Comparison of ENCODE assay signal across 9 mouse cellular contexts in the genomic region with DNA sequence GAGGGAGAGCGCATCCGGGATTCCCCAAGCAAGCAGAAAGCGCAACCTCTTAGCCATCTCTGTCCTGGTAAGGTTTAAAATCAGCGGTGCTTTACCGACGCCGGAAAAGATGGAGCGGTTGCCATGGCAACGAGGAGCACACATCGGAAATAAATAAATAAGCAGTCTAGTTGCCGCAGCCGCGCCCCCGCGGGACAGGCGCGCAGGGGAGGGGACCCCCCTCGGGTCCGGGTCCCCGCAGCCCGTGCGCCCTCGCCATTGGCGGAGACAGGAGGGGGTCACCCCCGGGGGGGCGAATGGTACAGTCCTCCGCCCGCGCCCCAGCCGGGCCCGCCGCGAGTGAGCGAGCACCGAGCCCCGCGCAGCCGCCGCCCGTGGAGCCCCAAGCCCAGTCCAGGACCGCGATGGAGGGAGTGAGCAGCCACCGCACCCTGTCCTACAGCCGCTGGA. TPM values are rescaled to one million over a fixed set of nuclear protein-coding genes. Genes with fewer than 3 reads are reported as not detected.
A peak's percentile ranks its signal among the peaks of the same experiment; 100 is the strongest.
DNase-seq lines count a peak whose midpoint lies in the region; ATAC-seq and TF ChIP-seq lines count a peak whose summit lies in the region.
"Had no signal": no experiment of that assay in that cellular context is flagged by ENCODE, and none has a peak within 500 bp of the region (broad histone marks: within the 10 kb centered on the region; RNA-seq: fewer than 3 reads in every experiment).

Tub (plus strand) TSS at position 27 of the 450 bp plus-strand sequence.

- ATAC-seq in forebrain, embryonic 14.5 days = peak; percentile 83
- ATAC-seq in hindbrain, embryonic 11.5 days (ENCODE audit: low FRiP score) = peak; percentile 76
- peak; percentile 16; the same call in 1 of the 2 replicates for ATAC-seq in lung, postnatal 0 days
- ATAC-seq in erythroid progenitor cell, adult 5-6 weeks (replicated peaks; ENCODE audit: low FRiP score, poor library complexity, severe bottlenecking) = no peak

- under 1% methylated on average over 44 of the region's 44 CpGs for WGBS in forebrain, embryonic 14.5 days
- under 1% methylated on average over 31 of the region's 44 CpGs for WGBS in hindbrain, embryonic 11.5 days
- under 1% methylated on average over 36 of the region's 44 CpGs for WGBS in lung, postnatal 0 days

- DNase-seq in MN1 (ENCODE audit: low spot score) = peak; percentile 82
- DNase-seq in brain, embryonic 18.5 days (ENCODE audit: low read depth, low spot score) = peak; percentile 65
- peak; percentile 93 for DNase-seq in forebrain, embryonic 14.5 days (ENCODE audit: low spot score)
- peak; percentile 82 for DNase-seq in hindbrain, embryonic 11.5 days (ENCODE audit: low spot score)
- peak in 1 of 2 experiments; percentile 87 for DNase-seq in layer of hippocampus, postnatal 14 days (ENCODE audit: low spot score in 2 of 2)
- peak; percentile 42 for DNase-seq in lung, postnatal 0 days (ENCODE audit: low spot score)
- peak; percentile 76 for DNase-seq in retina, embryonic 14.5 days (ENCODE audit: low spot score)

- no peaks in the 10 kb centered on the region for H3K9me3 ChIP-seq in forebrain, embryonic 14.5 days (replicated peaks; ENCODE audit: control insufficient read depth, low read length)
- no peaks in the 10 kb centered on the region for H3K9me3 ChIP-seq in hindbrain, embryonic 11.5 days (ENCODE audit: control insufficient read depth, low read length)
- no peaks in the 10 kb centered on the region for H3K9me3 ChIP-seq in lung, postnatal 0 days (ENCODE audit: low read length)

- H3K27me3 ChIP-seq in forebrain, embryonic 14.5 days (replicated peaks; ENCODE audit: control insufficient read depth, insufficient read depth, low read length) = peaks cover 32% of the 10 kb centered on the region
- H3K27me3 ChIP-seq in hindbrain, embryonic 11.5 days (ENCODE audit: control insufficient read depth, insufficient read depth, low read length) = peaks cover 27% of the 10 kb centered on the region
- H3K27me3 ChIP-seq in lung, postnatal 0 days (replicated peaks; ENCODE audit: insufficient read depth, low read length) = peaks cover 19% of the 10 kb centered on the region

- H3K9ac ChIP-seq in forebrain, embryonic 14.5 days (ENCODE audit: low read length) = peak within 1 kb of the TSS; percentile 70
- peak within 1 kb of the TSS; percentile 49 for H3K9ac ChIP-seq in hindbrain, embryonic 11.5 days (ENCODE audit: low read depth, low read length)
- no peak within 1 kb of the TSS for H3K9ac ChIP-seq in lung, postnatal 0 days (replicated peaks; ENCODE audit: low read depth)

- peak within 1 kb of the TSS; percentile 44; the same call in 1 of the 2 replicates for H3K27ac ChIP-seq in forebrain, embryonic 14.5 days (ENCODE audit: low read depth, low read length)
- H3K27ac ChIP-seq in hindbrain, embryonic 11.5 days (ENCODE audit: low read depth, low read length) = no peak within 1 kb of the TSS
- H3K27ac ChIP-seq in lung, postnatal 0 days (ENCODE audit: low read length) = no peak within 1 kb of the TSS

- TF ChIP-seq EP300 in lung, postnatal 0 days (IDR thresholded peaks at IDR 0.05) = no peak

- H3K4me3 ChIP-seq in forebrain, embryonic 14.5 days (ENCODE audit: low read depth, low read length) = peak within 1 kb of the TSS; percentile 62
- H3K4me3 ChIP-seq in hindbrain, embryonic 11.5 days (ENCODE audit: low read depth, low read length) = peak within 1 kb of the TSS; percentile 58
- H3K4me3 ChIP-seq in lung, postnatal 0 days (ENCODE audit: low read depth, low read length) = peak within 1 kb of the TSS; percentile 30
- H3K4me3 ChIP-seq: erythroblast, embryonic 14.5 days had no signal

- H3K4me1 ChIP-seq in forebrain, embryonic 14.5 days (ENCODE audit: control insufficient read depth, insufficient read depth, low read length) = no peaks in the 10 kb centered on the region
- no peaks in the 10 kb centered on the region for H3K4me1 ChIP-seq in hindbrain, embryonic 11.5 days (replicated peaks; ENCODE audit: control insufficient read depth, insufficient read depth, low read length)
- H3K4me1 ChIP-seq in lung, postnatal 0 days (ENCODE audit: insufficient read depth, low read depth, low read length) = no peaks in the 10 kb centered on the region

- TF ChIP-seq CTCF in lung, postnatal 0 days (IDR thresholded peaks at IDR 0.05) = no peak

- H3K36me3 ChIP-seq in forebrain, embryonic 14.5 days (ENCODE audit: control insufficient read depth, insufficient read depth, low read length) = peaks cover 9% of the 10 kb centered on the region; the same call in 1 of the 2 replicates
- H3K36me3 ChIP-seq in hindbrain, embryonic 11.5 days (ENCODE audit: control insufficient read depth, insufficient read depth, low read length) = 0 out of 2 replicates have a peak, but pooled peaks cover 2% of the 10 kb centered on the region
- peaks cover 5% of the 10 kb centered on the region; the same call in 1 of the 2 replicates for H3K36me3 ChIP-seq in lung, postnatal 0 days (ENCODE audit: insufficient read depth, low read length)

- peak within 1 kb of the TSS; percentile 96 for H3K4me2 ChIP-seq in forebrain, embryonic 14.5 days (ENCODE audit: low read length)
- H3K4me2 ChIP-seq in hindbrain, embryonic 11.5 days (replicated peaks; ENCODE audit: low read depth, low read length) = peak within 1 kb of the TSS; percentile 98
- H3K4me2 ChIP-seq in lung, postnatal 0 days (replicated peaks; ENCODE audit: low read depth, low read length) = peak within 1 kb of the TSS; percentile 48

RNA-seq across cellular contexts. Expression of gene Tub, which starts in this region (rescaled TPM):
- polyA plus RNA-seq in forebrain, embryonic 14.5 days (2014; fragmentation: Nextera tagmentation; extraction: Ambion mirVana) = 28.6 and 35.1 TPM in 2 replicates
- polyA plus RNA-seq in hindbrain, embryonic 11.5 days (2014; fragmentation: Nextera tagmentation; extraction: Ambion mirVana) = 14.6 and 15.7 TPM in 2 replicates
- 100 to 1,000 TPM; 143 to 153 TPM for total RNA-seq in layer of hippocampus, postnatal 14 days (2021)
- 0.29 and 0.38 TPM in 2 replicates for polyA plus RNA-seq in lung, postnatal 0 days (2015; fragmentation: Nextera tagmentation; extraction: Ambion mirVana)
- not detected in 2 replicates for total RNA-seq in erythroid progenitor cell, adult 5-6 weeks (2015; ENCODE audit: low replicate concordance)
- 0.64 TPM in 1 of 2 replicates, not detected in the other for total RNA-seq in erythroid progenitor cell, adult 5-6 weeks (2017; ENCODE audit: low replicate concordance)
- polyA plus RNA-seq: erythroblast, embryonic 14.5 days had no signal

Comparison
In these comparisons a context has a peak if more than half of its experiments do, and no peak if none do; other contexts are left out.
1. RNA of gene Tub (total RNA-seq): 143 to 153 TPM in layer of hippocampus, postnatal 14 days; 0.64 TPM in erythroid progenitor cell, adult 5-6 weeks; every median in the first group is over 10 times any median in the second.
2. RNA of gene Tub (polyA plus RNA-seq): 28.6 to 35.1 TPM in forebrain, embryonic 14.5 days and 14.6 to 15.7 TPM in hindbrain, embryonic 11.5 days; 0.29 to 0.38 TPM in lung, postnatal 0 days; every median in the first group is over 10 times any median in the second.
3. Peak in DNase-seq, ATAC-seq, H3K4me3 ChIP-seq and H3K4me2 ChIP-seq in lung, postnatal 0 days; RNA of the gene not detected or under 1 TPM.
4. H3K4me2 ChIP-seq: peak in every context shown above with its lines; median percentile 98 in hindbrain, embryonic 11.5 days; 96 in forebrain, embryonic 14.5 days; 48 in lung, postnatal 0 days.
5. Peak in every context shown above with its lines, with median percentiles within 50 percentile points of each other: H3K4me3 ChIP-seq.